Mouse (Mus musculus): Measurements from ENCODE around the gene Olfr1289. TPM values are rescaled to one million over a fixed set of nuclear protein-coding genes. Genes with fewer than 3 reads are reported as not detected.

Gene Olfr1289
- not detected in 2 replicates for polyA plus RNA-seq (2016; fragmentation: Nextera tagmentation; extraction: Ambion mirVana)

- Histone ChIP-seq H3K4me2 (replicated peaks) (no peak within 1 kb of the TSS), H3K27me3 (no peaks in the 10 kb centered on the region), H3K27ac (no peak within 1 kb of the TSS), H3K36me3 (no peaks in the 10 kb centered on the region), H3K4me3 (no peak within 1 kb of the TSS), H3K4me1 (no peaks in the 10 kb centered on the region), H3K9me3 (replicated peaks) (no peaks in the 10 kb centered on the region), H3K9ac (no peak within 1 kb of the TSS)
- ATAC-seq (ENCODE audit: low FRiP score): no peak
- 87% methylated on average over 1 of the region's 1 CpGs for WGBS
Observed at GRCm38 (mm10) chr2:111480519-111480918, at the start of gene Olfr1289. Gene Olfr1289, plus strand, starts transcription at chr2:111480819.

- 63% methylated on average over 1 of the region's 1 CpGs for WGBS
- Histone ChIP-seq H3K9me3 (replicated peaks) (no peaks in the 10 kb centered on the region), H3K36me3 (no peaks in the 10 kb centered on the region), H3K4me2 (replicated peaks) (no peak within 1 kb of the TSS), H3K27ac (no peak within 1 kb of the TSS), H3K9ac (no peak within 1 kb of the TSS), H3K4me1 (no peaks in the 10 kb centered on the region), H3K27me3 (no peaks in the 10 kb centered on the region), H3K4me3 (no peak within 1 kb of the TSS)
- no peak for ATAC-seq (ENCODE audit: low FRiP score)
Observed at GRCm38 (mm10) chr2:111448842-111449241, 31.8 kb upstream of the Olfr1289 start, which contains the start of gene Olfr1287. Gene Olfr1287, plus strand, starts transcription at chr2:111449142.

GRCm38 (mm10) chr2:111473801-111474200, 6.8 kb upstream of the Olfr1289 start, which contains the start of gene Olfr1288:
Gene Olfr1288, plus strand, starts transcription at chr2:111474101.
- H3K27ac ChIP-seq: no peak within 1 kb of the TSS
- no peaks in the 10 kb centered on the region for H3K4me1 ChIP-seq
- WGBS: 82% methylated on average over 1 of the region's 1 CpGs

GRCm38 (mm10) chr2:111493729-111494128, 13.1 kb downstream of the Olfr1289 start, which contains the start of gene Olfr1290:
Gene Olfr1290, minus strand, starts transcription at chr2:111493829.
- ATAC-seq (ENCODE audit: low FRiP score): no peak
- no peaks in the 10 kb centered on the region for H3K27me3 ChIP-seq
- no peaks in the 10 kb centered on the region for H3K9me3 ChIP-seq (replicated peaks)
- 83% methylated on average over 5 of the region's 5 CpGs for WGBS
- H3K4me1 ChIP-seq: no peaks in the 10 kb centered on the region
- H3K36me3 ChIP-seq: no peaks in the 10 kb centered on the region
- H3K9ac ChIP-seq: no peak within 1 kb of the TSS
- no peak within 1 kb of the TSS for H3K4me3 ChIP-seq
- H3K27ac ChIP-seq: no peak within 1 kb of the TSS
- H3K4me2 ChIP-seq (replicated peaks): no peak within 1 kb of the TSS

More at GRCm38 (mm10) chr2:111473801-111474200, 6.8 kb upstream of the Olfr1289 start, which contains the start of gene Olfr1288:
- no peak within 1 kb of the TSS for H3K4me2 ChIP-seq (replicated peaks)
- no peak for ATAC-seq (ENCODE audit: low FRiP score)
- no peaks in the 10 kb centered on the region for H3K36me3 ChIP-seq
- H3K4me3 ChIP-seq: no peak within 1 kb of the TSS
- no peaks in the 10 kb centered on the region for H3K9me3 ChIP-seq (replicated peaks)
- H3K9ac ChIP-seq: no peak within 1 kb of the TSS
- no peaks in the 10 kb centered on the region for H3K27me3 ChIP-seq

- H3K4me3 ChIP-seq: no peak within 1 kb of the TSS
- H3K9me3 ChIP-seq (replicated peaks): no peaks in the 10 kb centered on the region
- H3K27ac ChIP-seq: no peak within 1 kb of the TSS
- H3K4me1 ChIP-seq: no peaks in the 10 kb centered on the region
- no peak for ATAC-seq (ENCODE audit: low FRiP score)
- no peak within 1 kb of the TSS for H3K9ac ChIP-seq
- H3K36me3 ChIP-seq: no peaks in the 10 kb centered on the region
- H3K4me2 ChIP-seq (replicated peaks): no peak within 1 kb of the TSS
- H3K27me3 ChIP-seq: no peaks in the 10 kb centered on the region
- WGBS: 90% methylated on average over 3 of the region's 3 CpGs
Observed at GRCm38 (mm10) chr2:111496880-111497279, 16.3 kb downstream of the Olfr1289 start, which contains the start of gene Olfr1291-ps1. Gene Olfr1291-ps1, plus strand, starts transcription at chr2:111497180.

GRCm38 (mm10) chr2:111517451-111517850, 36.8 kb downstream of the Olfr1289 start:
- Histone ChIP-seq H3K36me3 (no peaks in the 10 kb centered on the region), H3K27me3 (no peaks in the 10 kb centered on the region), H3K9me3 (replicated peaks) (0 out of 2 replicates have a peak, but pooled peaks cover 8% of the 10 kb centered on the region), H3K4me2 (replicated peaks) (no peak overlapping the region), H3K9ac (no peak overlapping the region), H3K27ac (no peak overlapping the region), H3K4me1 (no peaks in the 10 kb centered on the region), H3K4me3 (no peak overlapping the region)
- no peak for ATAC-seq (ENCODE audit: low FRiP score)
- 91% methylated on average over 10 of the region's 10 CpGs for WGBS

GRCm38 (mm10) chr2:111524903-111525302, 44.3 kb downstream of the Olfr1289 start, which contains the start of gene Olfr1293-ps:
Gene Olfr1293-ps, plus strand, starts transcription at chr2:111525203.
- Histone ChIP-seq H3K9ac (no peak within 1 kb of the TSS), H3K36me3 (no peaks in the 10 kb centered on the region), H3K27me3 (no peaks in the 10 kb centered on the region), H3K4me3 (no peak within 1 kb of the TSS), H3K9me3 (replicated peaks) (0 out of 2 replicates have a peak, but pooled peaks cover 5% of the 10 kb centered on the region), H3K4me1 (no peaks in the 10 kb centered on the region), H3K4me2 (replicated peaks) (no peak within 1 kb of the TSS), H3K27ac (no peak within 1 kb of the TSS)
- WGBS: 86% methylated on average over 1 of the region's 1 CpGs
- no peak for ATAC-seq (ENCODE audit: low FRiP score)

Other genes starting within 250 kb of the Olfr1289 start
- gene Olfr1275, start 245.5 kb upstream of the Olfr1289 start, polyA plus RNA-seq (2016; fragmentation: Nextera tagmentation; extraction: Ambion mirVana): not detected in 2 replicates
- gene Olfr1276, start 226.3 kb upstream of the Olfr1289 start, polyA plus RNA-seq (2016; fragmentation: Nextera tagmentation; extraction: Ambion mirVana): not detected in 2 replicates
- gene Olfr1277, start 206.7 kb upstream of the Olfr1289 start, polyA plus RNA-seq (2016; fragmentation: Nextera tagmentation; extraction: Ambion mirVana): not detected in 2 replicates
- not detected in 2 replicates for gene Olfr1278, start 190.7 kb upstream of the Olfr1289 start, polyA plus RNA-seq (2016; fragmentation: Nextera tagmentation; extraction: Ambion mirVana)
- gene Olfr1279, start 180.2 kb upstream of the Olfr1289 start, polyA plus RNA-seq (2016; fragmentation: Nextera tagmentation; extraction: Ambion mirVana): not detected in 2 replicates
- not detected in 2 replicates for gene Olfr1280, start 166.8 kb upstream of the Olfr1289 start, polyA plus RNA-seq (2016; fragmentation: Nextera tagmentation; extraction: Ambion mirVana)
- gene Olfr1281, start 154.3 kb upstream of the Olfr1289 start, polyA plus RNA-seq (2016; fragmentation: Nextera tagmentation; extraction: Ambion mirVana): not detected in 2 replicates
- gene Olfr1282, start 144.7 kb upstream of the Olfr1289 start, polyA plus RNA-seq (2016; fragmentation: Nextera tagmentation; extraction: Ambion mirVana): not detected in 2 replicates
- not detected in 2 replicates for gene Olfr1283, start 114.0 kb upstream of the Olfr1289 start, polyA plus RNA-seq (2016; fragmentation: Nextera tagmentation; extraction: Ambion mirVana)
- not detected in 2 replicates for gene Olfr1284, start 105.3 kb upstream of the Olfr1289 start, polyA plus RNA-seq (2016; fragmentation: Nextera tagmentation; extraction: Ambion mirVana)
- not detected in 2 replicates for gene Olfr1286, start 57.7 kb upstream of the Olfr1289 start, polyA plus RNA-seq (2016; fragmentation: Nextera tagmentation; extraction: Ambion mirVana)
- gene Olfr1287, start 31.7 kb upstream of the Olfr1289 start, polyA plus RNA-seq (2016; fragmentation: Nextera tagmentation; extraction: Ambion mirVana): not detected in 2 replicates
- gene Olfr1288, start 6.7 kb upstream of the Olfr1289 start, polyA plus RNA-seq (2016; fragmentation: Nextera tagmentation; extraction: Ambion mirVana): not detected in 2 replicates
- not detected in 2 replicates for gene Olfr1290, start 13.0 kb downstream of the Olfr1289 start, polyA plus RNA-seq (2016; fragmentation: Nextera tagmentation; extraction: Ambion mirVana)
- gene Olfr1291-ps1, start 16.4 kb downstream of the Olfr1289 start, polyA plus RNA-seq (2016; fragmentation: Nextera tagmentation; extraction: Ambion mirVana): not detected in 2 replicates
- gene Olfr1293-ps, start 44.4 kb downstream of the Olfr1289 start, polyA plus RNA-seq (2016; fragmentation: Nextera tagmentation; extraction: Ambion mirVana): not detected in 2 replicates
- not detected in 2 replicates for gene Olfr1294, start 59.5 kb downstream of the Olfr1289 start, polyA plus RNA-seq (2016; fragmentation: Nextera tagmentation; extraction: Ambion mirVana)
- not detected in 2 replicates for gene Olfr1295, start 88.9 kb downstream of the Olfr1289 start, polyA plus RNA-seq (2016; fragmentation: Nextera tagmentation; extraction: Ambion mirVana)
- gene Olfr1297, start 145.7 kb downstream of the Olfr1289 start, polyA plus RNA-seq (2016; fragmentation: Nextera tagmentation; extraction: Ambion mirVana): not detected in 2 replicates
- not detected in 2 replicates for gene Olfr1298, start 168.4 kb downstream of the Olfr1289 start, polyA plus RNA-seq (2016; fragmentation: Nextera tagmentation; extraction: Ambion mirVana)
- not detected in 2 replicates for gene Olfr1299, start 180.6 kb downstream of the Olfr1289 start, polyA plus RNA-seq (2016; fragmentation: Nextera tagmentation; extraction: Ambion mirVana)

All from hindbrain, embryonic 12.5 days (tissue).